Mouse (Mus musculus) olfactory bulb, adult 2 months (tissue): ENCODE measurements around the gene Rxfp2.

ENCODE experiments used
- CTCF ChIP-seq: fragments of 200-500 bp; IDR thresholded peaks from 2 replicates; pipeline ENCODE4 v1.5.1; 2012; ENCODE audit warnings: low read depth, mild to moderate bottlenecking, low read length, moderate library complexity; ENCODE audit not compliant: insufficient read depth
- POLR2A ChIP-seq: fragments of 200-500 bp; IDR thresholded peaks from 2 replicates; pipeline ENCODE4 v1.6.1; 2012; ENCODE audit warnings: mild to moderate bottlenecking, low read depth, low read length, moderate library complexity; ENCODE audit not compliant: insufficient read depth

- no peak for TF ChIP-seq CTCF
- TF ChIP-seq POLR2A = no peak
Measured at GRCm38 (mm10) chr5:150116216-150116905, 97.9 kb downstream of the Rxfp2 start.
